Mouse (Mus musculus) ES-Bruce4 (cell line): ENCODE results near the gene Fndc3b. TPM values are rescaled to one million over a fixed set of nuclear protein-coding genes. Genes with fewer than 3 reads are reported as not detected.

Experiments
- H3K27ac ChIP-seq: 2 replicates; pipeline ENCODE4 v1.5.1; 2012; ENCODE audit warnings: low read length, inconsistent platforms; ENCODE audit not compliant: insufficient read depth
- H3K27me3 ChIP-seq: 2 replicates; pipeline ENCODE4 v1.6.1; 2012; ENCODE audit warnings: mild to moderate bottlenecking, low read length, inconsistent platforms; ENCODE audit not compliant: control insufficient read depth, poor library complexity, insufficient read depth, severe bottlenecking
- H3K36me3 ChIP-seq: 2 replicates; pipeline ENCODE4 v1.6.1; 2012; ENCODE audit warnings: inconsistent platforms, mild to moderate bottlenecking, low read length, moderate library complexity; ENCODE audit not compliant: control insufficient read depth, poor library complexity, insufficient read depth, severe bottlenecking
- H3K4me1 ChIP-seq: one replicate; pipeline ENCODE4 v1.8.1; 2011; ENCODE audit warnings: low read length; ENCODE audit not compliant: control insufficient read depth, insufficient read depth
- H3K4me3 ChIP-seq: 2 replicates; pipeline ENCODE4 v1.5.1; 2011; ENCODE audit warnings: low read depth, mild to moderate bottlenecking, low read length
- H3K9ac ChIP-seq: 2 replicates; pipeline ENCODE4 v1.6.1; 2012; ENCODE audit warnings: low read depth, mild to moderate bottlenecking, inconsistent platforms; ENCODE audit not compliant: poor library complexity, severe bottlenecking
- H3K9me3 ChIP-seq: replicated peaks from 2 replicates; pipeline ENCODE4 v1.6.1; 2012; ENCODE audit warnings: mild to moderate bottlenecking, low read length, inconsistent platforms; ENCODE audit not compliant: control insufficient read depth, poor library complexity, insufficient read depth, severe bottlenecking
- CTCF ChIP-seq: IDR thresholded peaks from one replicate; pipeline ENCODE4 v1.8.1; 2011; ENCODE audit warnings: low read depth, low read length
- EP300 ChIP-seq: IDR thresholded peaks from 2 replicates; pipeline ENCODE4 v1.6.1; 2011; ENCODE audit warnings: low read depth, low read length; ENCODE audit not compliant: insufficient read depth
- POLR2A ChIP-seq: IDR thresholded peaks from one replicate; pipeline ENCODE4 v1.8.1; 2011; ENCODE audit warnings: low read length; ENCODE audit not compliant: insufficient read depth
- polyA plus RNA-seq: library from polyadenylated mRNA; stranded (reverse); fragments of >200 nt; gene quantifications from 2 replicates; pipeline ENCODE4 v1.2.4, GENCODE M21; 2011; ENCODE audit warnings: low read depth; ENCODE audit not compliant: missing spikeins, insufficient read depth, insufficient read length

The Fndc3b gene
- polyA plus RNA-seq, 1 experiment, result 36.7 TPM

DNA sequence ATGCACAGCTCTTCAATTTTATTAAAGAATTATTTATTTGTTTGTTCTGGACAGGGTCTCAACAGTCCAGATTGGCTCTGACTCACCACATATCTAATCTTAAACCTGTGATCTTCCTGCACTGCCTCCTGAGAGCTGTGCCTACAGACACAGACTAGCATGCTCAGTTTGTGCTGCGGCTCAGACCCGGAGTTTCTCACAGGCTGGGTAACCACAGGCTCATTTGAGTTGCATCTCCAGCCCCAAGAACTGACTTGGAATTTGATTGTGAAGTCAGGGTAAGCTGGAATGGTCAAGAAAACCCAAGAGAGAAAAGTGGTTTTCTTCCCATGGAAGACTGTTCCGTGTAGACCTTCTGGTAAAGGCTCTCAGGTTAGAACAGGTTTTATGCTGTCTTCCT is 184.1 kb downstream of the Fndc3b start:
- TF ChIP-seq POLR2A (no peak), CTCF (no peak), EP300 (no peak)
- no peak overlapping the region for H3K4me3 ChIP-seq
- H3K9ac ChIP-seq, result no peak overlapping the region
- no peaks in the 10 kb centered on the region for H3K27me3 ChIP-seq
- no peaks in the 10 kb centered on the region for H3K4me1 ChIP-seq
- no peaks in the 10 kb centered on the region for H3K36me3 ChIP-seq
- H3K27ac ChIP-seq, result no peak overlapping the region
- no peaks in the 10 kb centered on the region for H3K9me3 ChIP-seq

GRCm38 (mm10) chr3:27523176-27523936 is 187.8 kb downstream of the Fndc3b start:
- no peak for TF ChIP-seq EP300
- TF ChIP-seq POLR2A, result no peak
- TF ChIP-seq CTCF, result no peak
- H3K9ac ChIP-seq, result no peak overlapping the region
- H3K9me3 ChIP-seq, result no peaks in the 10 kb centered on the region
- no peaks in the 10 kb centered on the region for H3K27me3 ChIP-seq
- H3K4me3 ChIP-seq, result no peak overlapping the region
- no peaks in the 10 kb centered on the region for H3K36me3 ChIP-seq
- H3K27ac ChIP-seq, result no peak overlapping the region
- H3K4me1 ChIP-seq, result no peaks in the 10 kb centered on the region

DNA sequence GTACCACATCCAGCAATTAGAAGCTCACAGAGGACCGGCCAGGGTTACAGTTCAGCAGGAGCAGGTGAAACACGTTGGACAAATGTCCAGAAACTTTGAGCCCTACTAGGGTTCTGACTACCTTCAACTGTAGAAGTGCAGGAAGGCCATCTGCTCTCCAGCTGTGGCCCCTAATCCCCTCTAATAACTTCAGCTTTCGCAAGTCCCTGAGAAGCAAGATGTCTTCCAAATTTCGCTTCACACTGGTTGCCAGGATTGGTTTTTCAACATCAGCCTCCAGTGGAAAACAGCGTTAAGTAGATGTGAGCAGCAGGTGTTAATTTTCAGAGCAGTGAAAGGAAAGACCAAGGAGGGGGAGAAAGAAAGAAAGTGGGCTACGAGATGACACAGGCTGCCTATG is 190.7 kb downstream of the Fndc3b start:
- H3K9ac ChIP-seq, result no peak overlapping the region
- TF ChIP-seq EP300 (no peak), POLR2A (no peak), CTCF (no peak)
- no peaks in the 10 kb centered on the region for H3K9me3 ChIP-seq
- H3K4me3 ChIP-seq, result no peak overlapping the region
- no peak overlapping the region for H3K27ac ChIP-seq
- H3K36me3 ChIP-seq, result no peaks in the 10 kb centered on the region
- peaks cover 2% of the 10 kb centered on the region for H3K4me1 ChIP-seq
- no peaks in the 10 kb centered on the region for H3K27me3 ChIP-seq

GRCm38 (mm10) chr3:27519481-27519880 is 191.6 kb downstream of the Fndc3b start:
- Histone ChIP-seq H3K27me3 (no peaks in the 10 kb centered on the region), H3K27ac (no peak overlapping the region), H3K4me3 (no peak overlapping the region), H3K4me1 (peaks cover 2% of the 10 kb centered on the region), H3K9me3 (no peaks in the 10 kb centered on the region), H3K36me3 (no peaks in the 10 kb centered on the region), H3K9ac (no peak overlapping the region)
- TF ChIP-seq CTCF, result no peak
- no peak for TF ChIP-seq POLR2A
- TF ChIP-seq EP300, result no peak

DNA sequence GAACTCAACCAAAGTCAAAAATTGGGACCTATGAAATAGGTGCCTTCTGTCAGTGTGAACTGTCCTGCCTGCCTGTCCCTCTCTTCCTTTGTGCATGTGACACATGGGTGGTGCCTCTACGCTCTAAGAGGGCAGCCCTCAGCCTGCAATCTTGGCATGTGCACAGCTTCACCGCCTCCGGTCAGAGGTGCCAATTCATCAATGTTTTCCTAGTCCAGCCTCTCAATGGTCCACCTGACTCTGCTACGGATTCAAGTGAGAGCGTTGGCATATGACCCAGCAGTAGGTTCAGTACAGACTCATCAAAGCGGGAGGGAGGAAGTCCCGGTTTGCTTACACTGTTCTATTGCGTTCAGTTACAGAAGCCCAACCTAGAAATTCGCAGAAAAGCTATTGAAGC is 192.2 kb downstream of the Fndc3b start:
- no peak for TF ChIP-seq POLR2A
- Histone ChIP-seq H3K9me3 (no peaks in the 10 kb centered on the region), H3K9ac (no peak overlapping the region), H3K4me1 (peaks cover 2% of the 10 kb centered on the region), H3K27ac (no peak overlapping the region), H3K27me3 (no peaks in the 10 kb centered on the region), H3K4me3 (no peak overlapping the region), H3K36me3 (no peaks in the 10 kb centered on the region)

DNA sequence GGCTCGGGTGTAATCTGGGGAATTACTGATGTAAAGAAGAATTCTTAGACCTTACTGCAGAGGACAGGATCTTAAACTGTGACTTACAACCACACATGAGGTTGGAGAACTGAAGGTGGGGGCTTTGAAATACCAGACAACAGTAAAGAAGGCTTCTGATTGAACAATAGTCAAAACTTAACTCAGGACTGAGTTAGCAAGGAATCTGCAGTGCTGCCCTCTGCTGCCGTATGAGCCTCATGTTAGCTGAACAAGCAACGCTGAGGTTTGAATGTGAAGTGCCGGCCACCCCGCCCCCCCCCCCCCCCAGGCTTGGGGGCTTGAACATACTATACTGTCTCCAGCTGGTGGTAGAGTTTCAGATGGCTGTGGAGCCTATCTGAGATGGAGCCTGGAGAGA is 194.6 kb downstream of the Fndc3b start:
- Histone ChIP-seq H3K27me3 (no peaks in the 10 kb centered on the region), H3K4me1 (peaks cover 2% of the 10 kb centered on the region), H3K9me3 (no peaks in the 10 kb centered on the region), H3K27ac (no peak overlapping the region), H3K4me3 (no peak overlapping the region), H3K9ac (no peak overlapping the region), H3K36me3 (no peaks in the 10 kb centered on the region)
- TF ChIP-seq EP300 (no peak), CTCF (peak; percentile 25)
